Mouse (Mus musculus) small intestine, adult 2 months (tissue): ENCODE data around the gene Tlcd1.

Experiments used
- CTCF ChIP-seq: fragments of 200-500 bp; IDR thresholded peaks from 2 replicates; pipeline ENCODE4 v1.5.1; 2012; ENCODE audit warnings: low read depth, mild to moderate bottlenecking, control low read depth, inconsistent platforms, low read length, moderate library complexity, mixed read lengths; ENCODE audit not compliant: insufficient replicate concordance, insufficient read length; ENCODE audit errors: extremely low read depth
- POLR2A ChIP-seq: fragments of 200-500 bp; IDR thresholded peaks from 2 replicates; pipeline ENCODE4 v1.6.1; 2012; ENCODE audit warnings: low read depth, mild to moderate bottlenecking, control low read depth, inconsistent platforms, low read length, moderate library complexity

GRCm38 (mm10) chr11:78161169-78161568 lies 15.3 kb upstream of the Tlcd1 start:
- TF ChIP-seq CTCF (no peak), POLR2A (no peak)
